Mouse (Mus musculus) forebrain, embryonic 10.5 days (tissue): ENCODE data around the gene Lrrc4c. TPM values are rescaled to one million over a fixed set of nuclear protein-coding genes. Genes with fewer than 3 reads are reported as not detected.

Experiments used
- DNase-seq: peaks from one replicate; pipeline ENCODE4 v3.0.0-alpha.2; 2017; ENCODE audit warnings: low spot score; ENCODE audit errors: extremely low spot score
- H3K27ac ChIP-seq: fragments of 300-500 bp; sonication (generic); 2 replicates; pipeline ENCODE4 v1.5.1; 2016; ENCODE audit warnings: mild to moderate bottlenecking
- H3K27me3 ChIP-seq: fragments of 300-500 bp; sonication (generic); 2 replicates; pipeline ENCODE4 v1.6.1; 2016; ENCODE audit warnings: mild to moderate bottlenecking; ENCODE audit not compliant: poor library complexity, severe bottlenecking
- H3K36me3 ChIP-seq: fragments of 300-500 bp; sonication (generic); replicated peaks from 2 replicates; pipeline ENCODE4 v1.6.1; 2016; ENCODE audit warnings: mild to moderate bottlenecking, moderate library complexity
- H3K4me1 ChIP-seq: fragments of 300-500 bp; sonication (generic); 2 replicates; pipeline ENCODE4 v1.6.1; 2016
- H3K4me3 ChIP-seq: fragments of 300-500 bp; sonication (generic); 2 replicates; pipeline ENCODE4 v1.5.1; 2016; ENCODE audit warnings: mild to moderate bottlenecking, moderate library complexity
- H3K9me3 ChIP-seq: fragments of 300-500 bp; sonication (generic); 2 replicates; pipeline ENCODE4 v1.6.1; 2016; ENCODE audit warnings: mild to moderate bottlenecking, moderate library complexity
- WGBS: fragments of 180-500 bp; shearing (Covaris S2); methylation state at CpG from one replicate; pipeline ENCODE4 v1.1.7; 2016; 5-methylcytosine and 5-hydroxymethylcytosine counted together
- polyA plus RNA-seq: library from polyadenylated mRNA; unstranded; fragments of >200 nt; fragmentation: Nextera tagmentation; extraction: Ambion mirVana; gene quantifications from 2 replicates; pipeline ENCODE4 v1.2.1, GENCODE M21; 2016

Gene Lrrc4c
- polyA plus RNA-seq, 1 experiment from 2014 or later = 5.0 TPM

- no peak for DNase-seq
- Histone ChIP-seq H3K9me3 (no peaks in the 10 kb centered on the region), H3K27ac (no peak overlapping the region), H3K36me3 (no peaks in the 10 kb centered on the region), H3K27me3 (no peaks in the 10 kb centered on the region), H3K4me1 (no peaks in the 10 kb centered on the region), H3K4me3 (no peak overlapping the region)
- 87% methylated on average over 2 of the region's 2 CpGs for WGBS
These were observed 1073.9 kb downstream of the Lrrc4c start for GRCm38 (mm10) chr2:97391876-97392275.

- no peak for DNase-seq
- Histone ChIP-seq H3K4me1 (no peaks in the 10 kb centered on the region), H3K4me3 (no peak overlapping the region), H3K36me3 (no peaks in the 10 kb centered on the region), H3K27ac (no peak overlapping the region), H3K9me3 (no peaks in the 10 kb centered on the region), H3K27me3 (no peaks in the 10 kb centered on the region)
- WGBS = 96% methylated on average over 1 of the region's 1 CpGs
These were observed 1095.1 kb downstream of the Lrrc4c start for GRCm38 (mm10) chr2:97413066-97413465.

GRCm38 (mm10) chr2:97414416-97415362, 1096.7 kb downstream of the Lrrc4c start:
- DNase-seq = no peak
- H3K9me3 ChIP-seq = no peaks in the 10 kb centered on the region

GRCm38 (mm10) chr2:97434140-97434539, 1116.2 kb downstream of the Lrrc4c start:
- H3K27me3 ChIP-seq = no peaks in the 10 kb centered on the region
- H3K36me3 ChIP-seq = no peaks in the 10 kb centered on the region
- no peak overlapping the region for H3K4me3 ChIP-seq
- no peaks in the 10 kb centered on the region for H3K9me3 ChIP-seq
- 93% methylated on average over 1 of the region's 1 CpGs for WGBS
- no peaks in the 10 kb centered on the region for H3K4me1 ChIP-seq
- H3K27ac ChIP-seq = no peak overlapping the region
- no peak for DNase-seq

More at GRCm38 (mm10) chr2:97414416-97415362, 1096.7 kb downstream of the Lrrc4c start:
- H3K4me3 ChIP-seq = no peak overlapping the region
- no peak overlapping the region for H3K27ac ChIP-seq
- 87% methylated on average over 8 of the region's 8 CpGs for WGBS
- no peaks in the 10 kb centered on the region for H3K4me1 ChIP-seq
- no peaks in the 10 kb centered on the region for H3K27me3 ChIP-seq
- H3K36me3 ChIP-seq = no peaks in the 10 kb centered on the region

- H3K36me3 ChIP-seq = no peaks in the 10 kb centered on the region
- no peak overlapping the region for H3K27ac ChIP-seq
- H3K4me1 ChIP-seq = no peaks in the 10 kb centered on the region
- no peaks in the 10 kb centered on the region for H3K9me3 ChIP-seq
- no peaks in the 10 kb centered on the region for H3K27me3 ChIP-seq
- no peak for DNase-seq
- 90% methylated on average over 2 of the region's 2 CpGs for WGBS
- H3K4me3 ChIP-seq = no peak overlapping the region
These were observed 1117.6 kb downstream of the Lrrc4c start for GRCm38 (mm10) chr2:97435616-97436015.

- no peaks in the 10 kb centered on the region for H3K9me3 ChIP-seq
- no peaks in the 10 kb centered on the region for H3K36me3 ChIP-seq
- H3K27ac ChIP-seq = no peak overlapping the region
- DNase-seq = no peak
- H3K4me1 ChIP-seq = no peaks in the 10 kb centered on the region
- no peak overlapping the region for H3K4me3 ChIP-seq
- H3K27me3 ChIP-seq = no peaks in the 10 kb centered on the region
These were observed 1119.8 kb downstream of the Lrrc4c start for GRCm38 (mm10) chr2:97437767-97438166.

GRCm38 (mm10) chr2:97463573-97463972, 1145.6 kb downstream of the Lrrc4c start:
- H3K27ac ChIP-seq = no peak overlapping the region
- H3K4me1 ChIP-seq = peaks cover 12% of the 10 kb centered on the region
- no peak overlapping the region for H3K4me3 ChIP-seq
- H3K27me3 ChIP-seq = peaks cover 5% of the 10 kb centered on the region; the same call in 1 of the 2 replicates
- H3K36me3 ChIP-seq = no peaks in the 10 kb centered on the region
- DNase-seq = no peak
- H3K9me3 ChIP-seq = no peaks in the 10 kb centered on the region

- H3K27ac ChIP-seq = peak overlapping the region; percentile 83
- WGBS = 0% methylated on average over 25 of the region's 25 CpGs
- H3K36me3 ChIP-seq = no peaks in the 10 kb centered on the region
- peak overlapping the region; percentile 55 for H3K4me3 ChIP-seq
- H3K27me3 ChIP-seq = peaks cover 13% of the 10 kb centered on the region
- peaks cover 21% of the 10 kb centered on the region for H3K4me1 ChIP-seq
- peak; percentile 80 for DNase-seq
- no peaks in the 10 kb centered on the region for H3K9me3 ChIP-seq
These were observed 1148.3 kb downstream of the Lrrc4c start for GRCm38 (mm10) chr2:97466243-97466793.

GRCm38 (mm10) chr2:97467031-97467549, 1149.1 kb downstream of the Lrrc4c start:
- Histone ChIP-seq H3K4me1 (peaks cover 18% of the 10 kb centered on the region), H3K4me3 (peak overlapping the region; percentile 55), H3K27ac (peak overlapping the region; percentile 83), H3K9me3 (no peaks in the 10 kb centered on the region), H3K27me3 (peaks cover 13% of the 10 kb centered on the region), H3K36me3 (no peaks in the 10 kb centered on the region)
- peak; percentile 58 for DNase-seq
- WGBS = under 1% methylated on average over 26 of the region's 26 CpGs

- no peak for DNase-seq
- 9% methylated on average over 8 of the region's 8 CpGs for WGBS
- Histone ChIP-seq H3K9me3 (no peaks in the 10 kb centered on the region), H3K27ac (peak overlapping the region; percentile 83), H3K27me3 (peaks cover 13% of the 10 kb centered on the region), H3K36me3 (no peaks in the 10 kb centered on the region), H3K4me3 (peak overlapping the region; percentile 55), H3K4me1 (peaks cover 18% of the 10 kb centered on the region)
These were observed 1149.7 kb downstream of the Lrrc4c start for GRCm38 (mm10) chr2:97467664-97468063.

GRCm38 (mm10) chr2:97468372-97468771, 1150.4 kb downstream of the Lrrc4c start:
- Histone ChIP-seq H3K4me3 (peak overlapping the region; percentile 55), H3K9me3 (no peaks in the 10 kb centered on the region), H3K36me3 (no peaks in the 10 kb centered on the region), H3K4me1 (peaks cover 18% of the 10 kb centered on the region), H3K27ac (peak overlapping the region; percentile 83), H3K27me3 (peaks cover 13% of the 10 kb centered on the region)
- DNase-seq = no peak
- WGBS = 23% methylated on average over 5 of the region's 5 CpGs

GRCm38 (mm10) chr2:97469396-97469795, 1151.4 kb downstream of the Lrrc4c start:
- 64% methylated on average over 2 of the region's 2 CpGs for WGBS
- Histone ChIP-seq H3K4me3 (peak overlapping the region; percentile 55), H3K36me3 (no peaks in the 10 kb centered on the region), H3K27ac (0 out of 2 replicates have a peak overlapping the region, but pooled peaks have one; percentile 83), H3K4me1 (peaks cover 18% of the 10 kb centered on the region), H3K27me3 (peaks cover 13% of the 10 kb centered on the region), H3K9me3 (no peaks in the 10 kb centered on the region)
- no peak for DNase-seq
